Mouse (Mus musculus) G1E-ER4 (cell line): ENCODE results near the gene Ky. TPM values are rescaled to one million over a fixed set of nuclear protein-coding genes. Genes with fewer than 3 reads are reported as not detected.

Experiments used
- GATA1 ChIP-seq: IDR thresholded peaks from one replicate; pipeline ENCODE4 v1.8.0; 2012; ENCODE audit warnings: low read length, inconsistent platforms
- polyA plus RNA-seq: library from polyadenylated mRNA; stranded (reverse); fragments of >175 nt; gene quantifications from 2 replicates; pipeline ENCODE4 v1.2.3, GENCODE M21; 2012

Gene Ky
- polyA plus RNA-seq, 1 experiment, result not detected

DNA sequence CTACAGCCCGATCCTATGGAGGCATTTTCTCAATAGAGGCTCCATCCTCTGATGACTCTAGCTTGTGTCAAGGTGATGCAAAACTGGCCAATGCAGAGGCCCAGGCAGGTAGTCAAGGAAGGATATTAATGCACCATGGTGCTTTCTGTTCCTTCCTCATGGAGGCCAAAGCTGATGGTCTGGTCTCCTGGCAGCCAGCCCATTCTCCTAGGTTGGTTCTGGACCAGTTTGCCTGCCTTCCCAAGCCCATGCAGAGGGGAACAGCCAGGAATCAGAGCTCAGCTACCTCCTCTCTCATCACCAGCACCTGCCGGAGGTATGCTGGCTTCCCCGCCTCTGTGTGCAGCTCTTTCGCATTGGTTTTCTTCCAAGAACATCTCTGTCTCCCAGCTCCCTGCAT, 31.4 kb downstream of the Ky start:
- no peak for TF ChIP-seq GATA1

DNA sequence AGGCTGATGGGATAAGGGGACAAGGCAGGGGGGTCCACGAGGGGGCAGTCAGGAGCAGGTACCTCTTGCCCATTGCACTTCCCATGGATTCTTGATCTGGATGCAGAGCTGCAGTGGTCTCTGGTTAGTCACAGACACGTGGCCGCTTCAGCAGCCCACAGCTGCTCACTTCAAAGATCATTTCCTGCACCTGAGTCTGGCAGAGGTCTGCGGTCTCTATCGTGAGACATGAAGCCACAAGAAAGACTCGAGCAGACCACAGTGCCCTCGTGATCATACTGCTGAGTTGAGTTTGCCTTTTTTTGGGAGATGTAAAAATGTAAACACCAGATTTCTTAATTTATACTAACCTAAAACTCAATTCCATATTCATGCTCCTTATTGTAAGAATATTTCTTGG, 34.1 kb downstream of the Ky start:
- TF ChIP-seq GATA1, result no peak

DNA sequence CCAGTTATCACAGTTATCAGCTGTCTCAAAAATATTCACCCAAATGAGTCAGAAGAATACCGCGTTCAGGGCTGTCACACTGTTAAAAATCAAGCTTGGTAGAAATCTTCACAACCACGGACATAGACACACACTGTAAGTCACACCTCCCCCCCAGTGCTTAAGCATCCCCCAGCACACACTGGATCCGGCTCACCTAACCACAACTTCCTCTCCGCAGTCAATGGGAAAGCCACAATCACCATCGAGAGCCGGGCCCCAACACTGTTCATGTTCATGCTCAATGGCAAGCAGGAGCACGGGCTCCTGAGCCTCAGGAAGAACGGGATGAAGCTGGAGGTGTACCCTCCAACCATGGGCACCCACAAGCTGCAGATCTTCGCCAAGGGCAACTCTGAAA, 36.1 kb downstream of the Ky start:
- no peak for TF ChIP-seq GATA1

DNA sequence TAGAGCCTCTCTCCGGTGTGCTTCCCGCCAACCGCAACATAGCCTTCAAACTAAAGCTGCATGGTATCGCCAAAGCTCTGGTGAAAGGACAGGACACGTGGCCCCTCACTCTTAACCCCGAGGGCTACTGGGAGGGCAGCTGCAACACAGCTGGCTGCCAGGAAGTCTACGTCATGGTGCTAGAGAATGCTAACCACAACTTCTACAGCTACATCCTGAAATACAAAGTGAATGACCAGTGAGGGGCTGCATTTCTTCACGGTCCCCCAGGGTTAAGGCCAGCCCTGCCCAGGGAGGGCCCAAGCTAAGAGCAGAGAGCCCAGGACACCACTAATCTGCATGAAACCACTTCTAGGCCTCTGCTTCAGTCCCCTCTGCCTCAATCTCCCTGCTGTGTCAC, 37.0 kb downstream of the Ky start:
- TF ChIP-seq GATA1, result no peak

DNA sequence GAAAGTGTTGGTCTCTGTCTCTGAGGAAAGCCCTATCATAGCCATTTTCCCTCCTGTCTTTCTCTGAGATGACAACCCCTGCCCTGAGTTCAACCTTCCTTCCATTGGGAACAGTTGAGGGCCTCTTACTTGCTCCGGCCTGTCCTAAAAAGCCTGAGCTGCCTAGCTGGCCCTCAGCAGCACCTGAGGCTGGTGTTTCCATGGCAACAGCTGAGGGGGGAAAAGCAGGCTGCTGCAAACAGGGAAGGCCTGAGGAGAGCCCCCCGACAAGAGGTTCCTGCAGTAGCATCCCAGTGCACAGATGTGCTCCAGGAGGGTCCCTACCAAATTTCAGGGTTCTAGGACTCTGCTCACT, 38.2 kb downstream of the Ky start:
- TF ChIP-seq GATA1, result no peak

DNA sequence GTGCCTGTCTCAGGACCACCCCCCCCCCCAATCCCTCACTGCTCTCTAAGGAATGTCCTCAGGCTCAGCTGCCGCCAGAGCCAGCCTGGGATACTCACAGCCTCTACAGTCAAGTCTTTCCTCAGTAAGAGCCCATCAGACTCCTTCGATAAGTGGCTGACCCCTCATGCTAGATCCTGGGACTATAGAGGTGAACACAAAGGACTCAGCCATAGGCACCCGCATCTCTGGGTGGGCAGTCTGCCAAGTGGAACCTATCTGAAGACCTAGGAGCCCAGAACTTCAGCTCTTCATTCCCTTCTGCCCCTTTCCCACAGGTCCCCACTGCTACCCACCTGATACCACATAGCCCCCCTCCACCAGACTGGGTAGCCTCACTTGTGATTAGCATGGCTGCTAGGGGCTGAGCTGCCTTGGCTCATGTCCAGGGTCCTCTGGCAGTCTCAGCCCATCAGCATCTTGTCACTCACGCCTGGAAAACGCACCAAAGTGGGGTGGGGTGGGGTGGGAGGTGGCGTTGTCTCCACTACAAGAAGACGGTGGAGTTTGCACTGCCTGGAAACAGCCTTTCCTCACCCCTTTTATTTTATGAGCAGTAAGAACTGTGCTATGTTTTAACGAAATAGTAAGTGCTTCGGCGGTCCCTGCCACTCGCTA, 38.7 kb downstream of the Ky start:
- no peak for TF ChIP-seq GATA1

DNA sequence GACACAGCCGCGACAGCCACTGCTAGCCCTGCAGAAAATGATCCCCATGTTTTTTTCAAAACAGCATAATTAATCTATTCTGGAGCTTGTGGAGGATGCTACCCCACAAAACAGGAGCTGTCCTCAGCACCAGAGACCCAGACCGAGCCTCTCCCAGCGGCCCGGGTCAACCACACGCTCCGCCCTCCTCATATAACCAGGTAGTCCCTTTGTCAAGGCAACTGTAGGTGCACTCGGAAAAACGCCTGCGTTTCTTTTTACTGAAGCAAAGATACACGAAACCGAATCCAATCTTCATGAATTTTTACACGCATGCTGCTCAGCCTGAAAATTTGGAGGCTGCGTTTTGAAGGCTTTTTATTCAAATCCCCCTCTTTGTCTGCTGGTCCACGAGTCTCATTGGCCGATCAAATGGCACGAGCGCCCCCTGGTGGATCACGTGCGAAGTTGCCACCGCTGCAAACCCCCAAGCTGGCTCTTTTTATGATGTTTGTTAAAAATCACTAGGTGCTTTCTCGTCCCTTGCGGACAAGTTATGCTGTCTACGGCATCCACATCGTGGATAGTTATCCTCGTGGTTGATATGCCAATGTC, 39.3 kb downstream of the Ky start:
- TF ChIP-seq GATA1, result no peak

DNA sequence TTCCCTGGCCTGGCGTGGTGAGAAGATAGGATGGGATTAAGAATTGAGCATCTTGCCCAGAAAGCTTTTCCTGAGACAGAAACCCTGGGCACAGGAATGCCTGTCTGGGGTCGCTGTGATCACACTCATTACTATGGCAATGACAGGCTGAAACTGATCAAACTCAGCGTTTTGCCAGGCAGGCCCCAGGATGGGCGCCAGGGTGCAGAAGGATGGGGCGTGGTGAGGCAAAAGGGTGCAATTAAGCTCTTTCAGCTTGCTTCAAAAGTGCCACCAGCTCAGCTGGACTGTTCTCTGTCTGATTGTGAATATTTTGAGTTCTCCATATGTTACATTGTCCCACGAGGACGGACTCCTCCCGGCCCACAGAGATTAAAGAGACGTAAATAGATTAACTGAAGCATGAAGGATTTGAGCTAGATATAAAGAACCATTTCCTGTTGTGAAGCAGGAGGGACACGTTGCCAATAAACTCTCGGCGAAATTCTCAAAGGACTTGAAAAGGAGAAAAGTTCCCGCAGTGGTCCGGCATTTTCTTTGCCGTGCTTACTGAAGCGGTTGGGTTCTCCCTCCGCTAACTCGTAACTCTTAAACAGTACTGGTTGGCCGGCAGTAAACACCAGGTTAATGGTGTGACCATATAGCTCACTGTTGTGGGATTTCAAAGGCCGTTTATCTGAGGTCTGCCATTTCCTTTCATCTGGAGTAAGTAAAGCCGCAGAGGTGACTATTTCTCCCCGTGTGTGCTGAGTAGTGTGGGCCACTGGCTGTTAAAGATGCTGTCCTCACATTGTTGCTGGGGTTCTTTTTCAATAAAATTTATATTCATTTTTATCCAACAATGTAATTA, 40.1 kb downstream of the Ky start:
- TF ChIP-seq GATA1, result no peak

DNA sequence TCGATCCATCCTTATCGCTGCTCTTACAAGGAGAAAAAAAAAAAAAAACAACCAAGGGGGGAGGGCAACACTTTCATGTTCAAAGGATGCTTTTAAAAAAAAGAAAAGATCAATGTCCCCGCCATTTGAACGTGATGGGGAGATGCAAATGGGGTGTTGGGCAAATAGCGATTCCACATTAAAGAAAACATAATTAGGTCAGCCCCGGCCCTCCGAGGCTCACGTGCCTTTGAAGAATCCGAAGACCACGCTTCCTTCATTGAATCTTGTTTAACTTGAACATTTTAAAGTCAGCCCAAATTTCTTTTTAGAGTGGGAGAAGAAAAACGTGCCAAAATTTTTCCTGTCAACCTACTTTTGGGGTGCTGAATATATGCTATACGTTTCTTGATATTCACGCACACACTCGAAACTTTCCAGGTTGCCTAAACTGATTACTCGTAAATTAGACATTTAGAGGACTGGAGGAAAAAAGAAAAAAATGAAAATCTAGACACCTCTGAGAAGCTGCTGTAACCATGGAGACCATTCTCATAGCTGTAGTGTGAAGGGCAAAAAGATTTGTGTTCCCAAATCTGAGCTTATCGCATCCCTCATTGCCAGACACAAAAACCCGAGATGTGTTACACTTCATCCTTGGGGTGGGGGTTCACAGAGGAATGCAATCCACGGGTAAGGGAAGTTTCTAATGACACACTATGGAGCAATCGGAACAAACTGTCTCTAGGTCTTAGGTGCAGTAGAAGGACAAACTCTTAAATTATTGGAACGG, 40.9 kb downstream of the Ky start:
- no peak for TF ChIP-seq GATA1

DNA sequence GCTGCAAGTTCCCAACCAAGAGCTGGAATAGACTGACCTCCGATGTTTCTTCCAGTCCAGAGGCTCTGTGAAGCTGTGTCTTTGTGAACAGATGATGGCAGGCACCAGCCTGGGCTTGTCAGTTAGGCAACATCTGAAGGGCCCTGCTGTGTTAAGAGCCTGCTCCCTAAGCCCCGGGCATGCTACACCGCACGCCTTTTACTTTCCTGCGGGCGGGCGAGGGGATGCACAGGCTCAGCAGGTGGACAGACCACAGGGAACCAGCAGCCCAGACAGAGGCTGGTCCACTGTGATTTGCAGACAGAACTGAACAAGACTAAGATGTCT, 41.4 kb downstream of the Ky start:
- no peak for TF ChIP-seq GATA1

DNA sequence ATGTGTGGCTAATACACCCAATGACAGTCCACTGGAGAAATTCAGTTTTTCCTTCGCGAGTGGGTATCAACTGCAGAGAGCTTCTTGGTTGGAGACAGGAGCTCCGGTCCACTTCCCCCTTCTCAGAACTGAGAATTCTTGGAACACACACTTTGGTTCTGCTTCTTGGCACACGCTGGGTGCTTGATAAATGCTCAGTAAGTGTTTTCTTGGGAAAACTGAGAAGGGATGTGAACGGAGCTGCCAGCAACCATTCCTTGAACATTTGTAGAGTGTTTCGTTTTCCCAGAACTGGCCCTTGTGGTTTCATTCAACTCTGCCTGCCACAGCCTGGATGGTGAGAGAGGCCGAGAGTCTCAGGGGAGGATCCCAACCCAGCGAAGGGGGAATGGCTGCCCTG, 43.7 kb downstream of the Ky start:
- no peak for TF ChIP-seq GATA1

DNA sequence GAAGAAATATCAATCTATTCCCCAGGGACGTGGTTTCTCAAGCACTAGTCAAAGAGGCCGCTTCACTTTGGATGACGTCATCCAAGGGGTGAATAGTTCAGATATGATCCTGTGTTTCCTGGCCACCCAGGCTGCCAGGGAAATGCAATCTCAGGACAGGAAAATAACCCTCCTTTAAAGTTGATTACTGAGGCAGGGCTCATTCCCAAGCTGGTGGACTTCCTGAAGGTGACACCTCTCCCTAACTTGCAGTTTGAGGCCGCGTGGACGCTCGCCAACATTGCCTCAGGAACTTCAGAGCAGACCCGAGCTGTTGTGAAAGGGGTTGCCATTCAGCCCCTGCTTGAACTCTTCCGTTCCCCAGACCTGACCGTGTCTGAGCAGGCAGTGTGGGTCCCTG, 46.2 kb downstream of the Ky start:
- TF ChIP-seq GATA1, result no peak

DNA sequence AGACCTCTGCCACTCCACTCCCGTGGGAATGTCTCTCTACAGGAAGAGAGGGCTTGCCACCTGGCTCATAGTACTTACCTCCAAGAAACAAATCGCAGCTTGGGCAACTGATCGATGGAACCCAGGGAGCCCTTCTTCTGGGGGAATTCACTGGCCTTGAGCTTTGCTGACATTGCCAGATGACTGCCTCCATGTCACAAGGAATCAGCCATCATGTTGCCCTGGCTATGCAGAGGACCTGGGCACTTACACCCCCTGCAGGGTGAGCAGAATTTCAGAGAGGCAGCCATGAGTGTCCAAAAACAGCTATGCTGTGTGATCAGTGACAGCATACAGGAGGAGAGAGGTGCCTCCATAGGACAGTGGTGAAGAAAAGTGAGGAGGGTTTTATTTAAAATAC, 48.2 kb downstream of the Ky start:
- TF ChIP-seq GATA1, result no peak

DNA sequence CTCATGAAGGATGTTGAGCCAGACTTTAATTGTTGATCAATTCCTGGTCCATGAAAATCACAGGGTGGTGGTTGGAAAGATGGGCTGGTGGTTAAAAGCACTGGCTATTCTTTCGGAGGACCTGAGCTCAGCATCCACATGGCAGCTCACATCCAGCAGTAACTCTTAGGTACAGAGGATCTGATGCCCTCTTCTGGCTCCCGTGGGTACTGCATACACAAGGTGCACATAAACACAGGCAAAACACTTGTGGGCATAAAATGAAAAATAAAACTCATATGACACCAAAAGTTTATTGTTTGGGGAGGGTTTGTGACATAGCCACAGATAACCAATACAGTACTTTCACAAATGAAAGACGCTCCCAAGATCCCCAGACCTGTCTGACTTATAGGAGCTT, 52.9 kb downstream of the Ky start:
- no peak for TF ChIP-seq GATA1

DNA sequence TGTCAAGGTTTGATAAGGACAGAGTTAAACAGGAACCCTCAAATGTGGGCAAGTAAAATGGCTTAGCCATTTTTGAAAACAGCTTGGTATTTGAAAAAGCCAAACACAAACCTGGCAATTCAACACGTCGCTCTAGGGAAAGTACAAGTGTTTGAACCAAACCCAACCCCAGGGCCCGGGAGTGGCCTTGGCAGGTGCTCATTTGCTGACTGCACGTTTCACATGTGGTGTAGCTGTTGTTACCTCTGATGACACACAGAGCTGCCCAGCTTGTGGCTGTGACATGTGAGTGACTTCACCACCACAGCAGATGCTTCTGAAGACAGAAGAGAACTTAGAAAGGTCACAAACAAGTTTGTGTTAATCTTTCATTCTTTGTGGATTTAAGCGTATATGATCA, 67.3 kb downstream of the Ky start:
- no peak for TF ChIP-seq GATA1

DNA sequence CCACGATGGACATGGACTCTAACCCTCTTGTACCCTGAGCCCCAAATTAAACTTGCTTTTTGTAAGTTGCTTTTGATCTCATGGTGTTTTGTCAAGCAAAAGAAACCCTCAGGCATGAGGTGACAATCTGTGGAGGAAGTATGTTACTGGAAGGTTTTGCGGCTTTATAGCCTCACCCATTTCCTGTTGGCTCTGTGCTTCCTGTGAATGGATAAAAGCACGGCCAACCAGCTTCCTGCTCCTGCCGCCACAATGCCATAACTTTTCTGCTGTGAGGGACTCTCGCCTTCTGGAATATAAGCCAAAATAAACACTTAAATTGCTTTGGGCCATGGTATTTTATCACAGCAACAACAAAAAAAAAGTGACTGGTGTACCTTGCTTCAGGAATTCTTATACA, 71.9 kb downstream of the Ky start:
- no peak for TF ChIP-seq GATA1

DNA sequence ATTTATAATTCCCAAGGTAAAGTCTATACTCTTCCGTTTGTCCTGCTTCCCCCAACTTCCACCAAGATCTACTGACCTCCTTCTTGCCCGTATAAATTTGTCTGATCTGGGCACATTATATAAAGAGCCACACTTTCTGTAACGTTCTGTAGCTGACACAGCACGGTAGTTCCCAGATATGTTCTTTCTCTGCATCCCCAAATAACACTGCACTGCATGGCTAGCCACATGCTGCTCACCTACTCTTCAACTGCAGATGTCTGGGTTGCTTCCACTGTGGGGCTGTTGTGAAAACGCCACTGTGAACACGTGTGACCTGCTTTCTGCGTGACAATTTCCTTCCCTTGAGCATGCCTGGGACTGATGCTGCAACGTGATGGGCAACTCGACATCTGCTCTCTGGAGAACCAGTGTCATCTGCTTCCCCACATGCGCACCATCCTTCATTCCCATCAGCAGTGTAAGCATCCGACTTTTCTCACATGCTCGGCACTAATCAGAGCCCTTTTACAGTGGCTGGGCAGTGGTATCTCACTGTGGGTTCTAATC, 76.4 kb downstream of the Ky start:
- TF ChIP-seq GATA1, result no peak
